Mouse (Mus musculus) adrenal gland, adult 18-20 months (tissue): ENCODE results near the gene Kctd13. TPM values are rescaled to one million over a fixed set of nuclear protein-coding genes. Genes with fewer than 3 reads are reported as not detected.

Experiments
- DNase-seq, 2 experiments: peaks; one replicate each; pipeline ENCODE4 v3.0.0; 2021 to 2022; ENCODE audit warnings: low spot score in 2 of 2
- total RNA-seq, 2 experiments: library from RNA; stranded (reverse); gene quantifications; 1 replicate in 1 of 2; 2 replicates in 1 of 2; pipeline ENCODE4 v1.2.3; 2021

Kctd13 gene
- total RNA-seq, 2 experiments from 2014 or later, result 18.7 to 21.8 TPM

DNA sequence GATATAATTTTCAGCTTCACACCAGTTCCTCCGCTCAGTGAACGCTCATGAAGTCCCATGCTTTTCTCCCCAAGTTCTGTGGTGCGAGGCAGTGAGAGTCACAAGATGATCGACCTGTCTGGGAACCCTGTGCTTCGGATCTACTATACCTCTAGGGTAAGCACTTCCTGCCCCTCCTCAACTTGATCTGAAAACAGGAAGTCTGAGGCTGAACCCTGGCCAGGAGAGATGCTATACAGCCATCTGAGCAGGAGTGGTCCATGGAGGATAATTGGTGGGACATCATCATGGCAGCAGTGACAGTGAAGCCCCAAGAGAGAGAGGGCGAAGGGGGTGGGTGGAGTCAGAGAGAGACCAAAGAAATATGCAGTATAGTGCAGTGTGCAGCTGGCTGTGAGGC lies 50.2 kb downstream of the Kctd13 start:
- no peak for DNase-seq

GRCm38 (mm10) chr7:126981601-126982000 lies 52.9 kb downstream of the Kctd13 start:
- DNase-seq, result no peak

DNA sequence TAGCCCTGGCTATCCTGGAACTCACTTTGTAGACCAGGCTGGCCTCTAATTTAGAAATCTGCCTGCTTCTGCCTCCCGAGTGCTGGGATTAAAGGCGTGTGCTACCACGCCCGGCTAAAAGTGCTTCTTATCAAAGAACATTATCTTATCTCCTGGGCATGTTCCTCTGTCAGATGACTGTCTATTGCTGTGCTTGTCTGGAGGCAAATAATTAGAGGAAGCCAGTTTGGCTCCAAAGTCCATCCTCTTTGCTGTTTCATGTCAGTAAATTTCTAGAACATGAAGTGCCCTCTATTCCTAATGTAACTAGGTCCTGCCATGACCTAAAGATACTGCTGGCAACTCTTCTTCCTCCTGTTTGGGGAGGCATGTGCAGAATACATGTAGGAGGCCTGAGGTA lies 53.4 kb downstream of the Kctd13 start:
- DNase-seq, result no peak

DNA sequence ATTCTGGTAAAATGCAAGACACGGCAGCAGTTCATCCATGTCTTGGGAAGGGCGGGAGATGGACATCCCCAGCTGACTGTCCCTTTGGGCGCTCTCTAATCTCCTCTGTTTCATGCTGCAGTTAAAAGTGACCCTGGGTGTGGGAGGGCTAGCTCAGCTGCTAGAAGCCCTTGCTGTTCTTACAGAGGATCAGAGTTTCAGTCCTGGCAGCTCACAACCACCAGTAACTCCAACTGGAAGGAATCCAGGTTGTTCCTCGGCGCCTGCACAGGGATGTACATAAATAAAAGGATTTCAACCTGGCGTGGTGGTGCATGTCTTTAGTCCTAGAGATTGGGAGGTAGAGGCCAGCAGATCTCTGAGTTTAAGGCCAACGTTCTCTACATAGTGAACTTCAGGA lies 54.4 kb downstream of the Kctd13 start:
- DNase-seq, result no peak

- no peak for DNase-seq
Measured at GRCm38 (mm10) chr7:126984667-126985444, 56.2 kb downstream of the Kctd13 start.

- DNase-seq, result no peak
Measured at GRCm38 (mm10) chr7:126986319-126986718, 57.6 kb downstream of the Kctd13 start.

DNA sequence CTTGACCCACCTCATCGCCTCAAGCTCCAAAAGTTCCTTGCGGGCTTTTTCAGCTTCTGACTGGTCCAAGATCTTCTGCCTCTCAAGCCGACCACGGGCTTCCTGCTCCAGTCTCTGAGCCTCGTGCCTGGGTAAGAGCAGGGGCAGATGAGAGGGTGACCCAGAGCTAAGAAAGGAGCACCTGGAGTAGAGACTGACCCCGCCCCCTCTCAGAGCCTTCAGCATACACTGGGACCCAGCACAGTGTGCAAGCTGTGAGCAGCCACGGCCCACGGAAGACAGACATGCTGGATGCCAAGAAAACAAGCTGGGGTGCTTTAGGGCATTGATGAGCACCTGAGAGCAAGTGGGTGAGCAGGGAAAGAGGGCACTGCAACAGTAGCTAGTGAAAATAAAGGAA lies 60.1 kb downstream of the Kctd13 start:
- no peak for DNase-seq

Other genes starting within 250 kb of the Kctd13 start
- 100 to 1,000 TPM in 1 of 2 experiments, 10 to 100 TPM in 1; 98.7 to 105 TPM for gene Bola2, start 233.5 kb upstream of the Kctd13 start, total RNA-seq
- 10 to 100 TPM in 1 of 2 experiments, 1 to 10 TPM in 1; 9.9 to 11.1 TPM for gene Slx1b, start 233.1 kb upstream of the Kctd13 start, total RNA-seq
- gene Coro1a, start 221.1 kb upstream of the Kctd13 start, total RNA-seq, result 10 to 100 TPM; 19.0 to 21.7 TPM
- gene Mapk3, start 169.3 kb upstream of the Kctd13 start, total RNA-seq, result 100 to 1,000 TPM; 123 to 131 TPM
- gene Gdpd3, start 162.5 kb upstream of the Kctd13 start, total RNA-seq, result 1 to 10 TPM; 2.7 to 4.3 TPM
- 10 to 100 TPM; 93.7 to 95.0 TPM for gene Ypel3, start 151.9 kb upstream of the Kctd13 start, total RNA-seq
- gene Tbx6, start 147.4 kb upstream of the Kctd13 start, total RNA-seq, result under 1 TPM; 0.53 to 0.64 TPM
- gene Ppp4c, start 136.4 kb upstream of the Kctd13 start, total RNA-seq, result 10 to 100 TPM; 75.4 to 85.9 TPM
- 10 to 100 TPM; 17.1 to 63.4 TPM for gene Fam57b, start 131.2 kb upstream of the Kctd13 start, total RNA-seq
- gene 4930451I11Rik, start 97.2 kb upstream of the Kctd13 start, total RNA-seq, result not detected
- gene Doc2a, start 81.5 kb upstream of the Kctd13 start, total RNA-seq, result under 1 TPM; 0.13 to 0.50 TPM
- gene Hirip3, start 66.9 kb upstream of the Kctd13 start, total RNA-seq, result 10 to 100 TPM in 1 of 2 experiments, 1 to 10 TPM in 1; 9.8 to 11.8 TPM
- 10 to 100 TPM; 38.4 to 42.5 TPM for gene Ino80e, start 66.5 kb upstream of the Kctd13 start, total RNA-seq
- 10 to 100 TPM; 67.1 to 70.6 TPM for gene Taok2, start 44.2 kb upstream of the Kctd13 start, total RNA-seq
- 10 to 100 TPM; 30.7 to 32.8 TPM for gene Tmem219, start 6.0 kb upstream of the Kctd13 start, total RNA-seq
- gene Asphd1, start 20.7 kb downstream of the Kctd13 start, total RNA-seq, result 1 to 10 TPM; 1.6 to 1.7 TPM
- gene Sez6l2, start 21.7 kb downstream of the Kctd13 start, total RNA-seq, result 10 to 100 TPM; 46.6 to 84.4 TPM
- gene Cdipt, start 47.0 kb downstream of the Kctd13 start, total RNA-seq, result 10 to 100 TPM; 75.0 to 82.1 TPM
- under 1 TPM; 0.42 to 0.70 TPM for gene Cdiptos, start 47.2 kb downstream of the Kctd13 start, total RNA-seq
- 100 to 1,000 TPM in 1 of 2 experiments, 10 to 100 TPM in 1; 92.6 to 135 TPM for gene Mvp, start 85.7 kb downstream of the Kctd13 start, total RNA-seq
- 1 to 10 TPM; 1.3 to 3.0 TPM for gene Pagr1b, start 87.6 kb downstream of the Kctd13 start, total RNA-seq
- gene Pagr1a, start 88.5 kb downstream of the Kctd13 start, total RNA-seq, result 10 to 100 TPM in 1 of 2 experiments, 1 to 10 TPM in 1; 5.5 to 16.5 TPM
- 10 to 100 TPM; 12.9 to 27.0 TPM for gene Gm42742, start 92.2 kb downstream of the Kctd13 start, total RNA-seq
- 1 to 10 TPM; 3.7 to 4.4 TPM for gene Prrt2, start 92.3 kb downstream of the Kctd13 start, total RNA-seq
- gene Maz, start 98.2 kb downstream of the Kctd13 start, total RNA-seq, result 100 to 1,000 TPM in 1 of 2 experiments, 10 to 100 TPM in 1; 86.0 to 132 TPM
- gene Kif22, start 113.6 kb downstream of the Kctd13 start, total RNA-seq, result 1 to 10 TPM; 1.7 to 2.4 TPM
- gene Zg16, start 158.4 kb downstream of the Kctd13 start, total RNA-seq, result not detected
- gene AI467606, start 162.5 kb downstream of the Kctd13 start, total RNA-seq, result 1 to 10 TPM in 1 of 2 experiments, under 1 TPM in 1; 0.96 to 1.6 TPM
- under 1 TPM; 0.30 to 0.51 TPM for gene Qprt, start 193.3 kb downstream of the Kctd13 start, total RNA-seq
- 1 to 10 TPM in 1 of 2 experiments, under 1 TPM in 1; 0.89 to 1.3 TPM for gene Spn, start 208.9 kb downstream of the Kctd13 start, total RNA-seq